Mouse (Mus musculus): ENCODE data around the gene Scgb3a1.

Scgb3a1 gene

GRCm38 (mm10) chr11:49659470-49659799, 4.0 kb upstream of the Scgb3a1 start:
- no peak for DNase-seq

GRCm38 (mm10) chr11:49662292-49662780, 1.1 kb upstream of the Scgb3a1 start:
- no peak for DNase-seq

- no peak for DNase-seq
Measured at GRCm38 (mm10) chr11:49664262-49665140, 1.1 kb downstream of the Scgb3a1 start.

- DNase-seq = no peak
Measured at GRCm38 (mm10) chr11:49665462-49665861, 2.1 kb downstream of the Scgb3a1 start.

GRCm38 (mm10) chr11:49673433-49673832, 10.0 kb downstream of the Scgb3a1 start:
- no peak for DNase-seq

- no peak for DNase-seq
Measured at GRCm38 (mm10) chr11:49684237-49684973, 21.0 kb downstream of the Scgb3a1 start.

GRCm38 (mm10) chr11:49695013-49695412, 31.6 kb downstream of the Scgb3a1 start:
- no peak for DNase-seq

- DNase-seq = peak; percentile 17
Measured at GRCm38 (mm10) chr11:49695695-49696094, 32.3 kb downstream of the Scgb3a1 start.

- DNase-seq = no peak
Measured at GRCm38 (mm10) chr11:49696472-49696871, 33.1 kb downstream of the Scgb3a1 start.

GRCm38 (mm10) chr11:49697779-49698178, 34.4 kb downstream of the Scgb3a1 start:
- DNase-seq = no peak

- no peak for DNase-seq
Measured at GRCm38 (mm10) chr11:49699079-49699478, 35.7 kb downstream of the Scgb3a1 start.

- no peak for DNase-seq
Measured at GRCm38 (mm10) chr11:49702014-49702413, 38.6 kb downstream of the Scgb3a1 start.

GRCm38 (mm10) chr11:49704804-49705203, 41.4 kb downstream of the Scgb3a1 start:
- peak; percentile 33 for DNase-seq

- DNase-seq = no peak
Measured at GRCm38 (mm10) chr11:49707834-49708233, 44.4 kb downstream of the Scgb3a1 start.

- no peak for DNase-seq
Measured at GRCm38 (mm10) chr11:49710664-49711063, 47.3 kb downstream of the Scgb3a1 start.

GRCm38 (mm10) chr11:49711981-49712554, 48.7 kb downstream of the Scgb3a1 start:
- peak; percentile 17 for DNase-seq

- DNase-seq = peak; percentile 97
Measured at GRCm38 (mm10) chr11:49712555-49713335, 49.3 kb downstream of the Scgb3a1 start, which contains the start of gene Cnot6. Gene Cnot6, minus strand, starts transcription at chr11:49712723.

- peak; percentile 58 for DNase-seq
Measured at GRCm38 (mm10) chr11:49713336-49714334, 50.2 kb downstream of the Scgb3a1 start.

Data from kidney, adult 9 months (tissue).